Mouse (Mus musculus) olfactory bulb, adult 2 months (tissue): ENCODE measurements around the gene Dus3l. TPM values are rescaled to one million over a fixed set of nuclear protein-coding genes. Genes with fewer than 3 reads are reported as not detected.

Source experiments
- H3K27ac ChIP-seq: fragments of 200-500 bp; 2 replicates; pipeline ENCODE4 v1.5.1; 2012; ENCODE audit warnings: low read depth, low read length; ENCODE audit not compliant: insufficient read depth
- H3K4me1 ChIP-seq: fragments of 200-500 bp; 2 replicates; pipeline ENCODE4 v1.6.1; 2012; ENCODE audit warnings: low read length; ENCODE audit not compliant: control insufficient read depth, insufficient read depth
- H3K4me3 ChIP-seq: fragments of 200-500 bp; 2 replicates; pipeline ENCODE4 v1.5.1; 2012; ENCODE audit warnings: mild to moderate bottlenecking, low read depth, low read length, moderate library complexity; ENCODE audit not compliant: insufficient read depth
- CTCF ChIP-seq: fragments of 200-500 bp; IDR thresholded peaks from 2 replicates; pipeline ENCODE4 v1.5.1; 2012; ENCODE audit warnings: low read depth, mild to moderate bottlenecking, low read length, moderate library complexity; ENCODE audit not compliant: insufficient read depth
- POLR2A ChIP-seq: fragments of 200-500 bp; IDR thresholded peaks from 2 replicates; pipeline ENCODE4 v1.6.1; 2012; ENCODE audit warnings: mild to moderate bottlenecking, low read depth, low read length, moderate library complexity; ENCODE audit not compliant: insufficient read depth
- WGBS: fragments of 180-500 bp; shearing (Covaris S2); methylation state at CpG from one replicate; pipeline ENCODE4 v1.1.7; 2018; 5-methylcytosine and 5-hydroxymethylcytosine counted together
- polyA plus RNA-seq: library from polyadenylated mRNA; stranded (reverse); fragments of >200 nt; gene quantifications from 2 replicates; pipeline ENCODE4 v1.2.4, GENCODE M21; 2012; ENCODE audit warnings: low replicate concordance; ENCODE audit not compliant: missing spikeins, insufficient read depth, insufficient read length

Gene Dus3l
- polyA plus RNA-seq, 1 experiment = not detected

GRCm38 (mm10) chr17:56805784-56806183, 41.2 kb downstream of the Dus3l start:
- TF ChIP-seq POLR2A = no peak
- TF ChIP-seq CTCF = no peak
- 75% methylated on average over 1 of the region's 1 CpGs for WGBS
- Histone ChIP-seq H3K4me1 (peaks cover 11% of the 10 kb centered on the region), H3K4me3 (no peak overlapping the region), H3K27ac (no peak overlapping the region)

- Histone ChIP-seq H3K4me1 (peaks cover 23% of the 10 kb centered on the region), H3K27ac (no peak overlapping the region), H3K4me3 (no peak overlapping the region)
- TF ChIP-seq POLR2A (no peak), CTCF (peak; percentile 97)
- WGBS = 14% methylated on average over 9 of the region's 9 CpGs
Observed at GRCm38 (mm10) chr17:56808518-56808917, 44.0 kb downstream of the Dus3l start.

GRCm38 (mm10) chr17:56810245-56810644, 45.7 kb downstream of the Dus3l start:
- 20% methylated on average over 3 of the region's 3 CpGs for WGBS
- Histone ChIP-seq H3K4me1 (peaks cover 37% of the 10 kb centered on the region), H3K4me3 (no peak overlapping the region), H3K27ac (peak overlapping the region; percentile 27)
- TF ChIP-seq CTCF (0 out of 2 replicates have a peak, but pooled peaks have one; percentile 0), POLR2A (no peak)

- Histone ChIP-seq H3K4me1 (peaks cover 57% of the 10 kb centered on the region), H3K4me3 (no peak overlapping the region), H3K27ac (peak overlapping the region; percentile 47)
- WGBS = 9% methylated on average over 24 of the region's 24 CpGs
- TF ChIP-seq POLR2A (no peak), CTCF (no peak)
Observed at GRCm38 (mm10) chr17:56814316-56815056, 49.9 kb downstream of the Dus3l start.

GRCm38 (mm10) chr17:56815057-56815345, 50.4 kb downstream of the Dus3l start:
- H3K27ac ChIP-seq = peak overlapping the region; percentile 47
- H3K4me3 ChIP-seq = no peak overlapping the region
- H3K4me1 ChIP-seq = peaks cover 59% of the 10 kb centered on the region
- TF ChIP-seq CTCF (no peak), POLR2A (no peak)
- 49% methylated on average over 3 of the region's 3 CpGs for WGBS

GRCm38 (mm10) chr17:56818067-56818636, 53.6 kb downstream of the Dus3l start:
- H3K27ac ChIP-seq = no peak overlapping the region
- 42% methylated on average over 11 of the region's 11 CpGs for WGBS
- no peak overlapping the region for H3K4me3 ChIP-seq
- peaks cover 44% of the 10 kb centered on the region for H3K4me1 ChIP-seq
- TF ChIP-seq CTCF (no peak), POLR2A (no peak)

GRCm38 (mm10) chr17:56819032-56819545, 54.5 kb downstream of the Dus3l start:
- WGBS = 56% methylated on average over 6 of the region's 6 CpGs
- Histone ChIP-seq H3K4me1 (peaks cover 38% of the 10 kb centered on the region), H3K27ac (no peak overlapping the region), H3K4me3 (no peak overlapping the region)
- TF ChIP-seq POLR2A (no peak), CTCF (no peak)

Other genes with a start within 250 kb of the Dus3l start
- gene Gm20219, start 210.4 kb upstream of the Dus3l start, polyA plus RNA-seq = not detected in 2 replicates
- gene Safb2, start 180.2 kb upstream of the Dus3l start, polyA plus RNA-seq = 339 TPM in 1 of 2 replicates, not detected in the other
- gene Safb, start 179.9 kb upstream of the Dus3l start, polyA plus RNA-seq = 696 TPM in 1 of 2 replicates, not detected in the other
- gene 2410015M20Rik, start 155.0 kb upstream of the Dus3l start, polyA plus RNA-seq = not detected in 2 replicates
- gene Rpl36, start 151.3 kb upstream of the Dus3l start, polyA plus RNA-seq = not detected in 2 replicates
- gene Lonp1, start 137.9 kb upstream of the Dus3l start, polyA plus RNA-seq = not detected in 2 replicates
- gene Catsperd, start 136.6 kb upstream of the Dus3l start, polyA plus RNA-seq = not detected in 2 replicates
- gene Ranbp3, start 91.5 kb upstream of the Dus3l start, polyA plus RNA-seq = not detected in 2 replicates
- not detected in 2 replicates for gene Ndufa11, start 47.0 kb upstream of the Dus3l start, polyA plus RNA-seq
- not detected in 2 replicates for gene Vmac, start 46.7 kb upstream of the Dus3l start, polyA plus RNA-seq
- gene Nrtn, start 7.2 kb upstream of the Dus3l start, polyA plus RNA-seq = not detected in 2 replicates
- gene Prr22, start 5.5 kb downstream of the Dus3l start, polyA plus RNA-seq = not detected in 2 replicates
- gene Rfx2, start 66.3 kb downstream of the Dus3l start, polyA plus RNA-seq = not detected in 2 replicates
- not detected in 2 replicates for gene Acsbg2, start 109.7 kb downstream of the Dus3l start, polyA plus RNA-seq
- gene 1700061G19Rik, start 110.7 kb downstream of the Dus3l start, polyA plus RNA-seq = not detected in 2 replicates
- not detected in 2 replicates for gene Mllt1, start 170.7 kb downstream of the Dus3l start, polyA plus RNA-seq
- gene Acer1, start 217.4 kb downstream of the Dus3l start, polyA plus RNA-seq = not detected in 2 replicates
- gene Clpp, start 225.5 kb downstream of the Dus3l start, polyA plus RNA-seq = not detected in 2 replicates
- not detected in 2 replicates for gene Alkbh7, start 232.6 kb downstream of the Dus3l start, polyA plus RNA-seq
- not detected in 2 replicates for gene Pspn, start 235.3 kb downstream of the Dus3l start, polyA plus RNA-seq
- not detected in 2 replicates for gene Gtf2f1, start 246.5 kb downstream of the Dus3l start, polyA plus RNA-seq
- not detected in 2 replicates for gene Gm17949, start 246.7 kb downstream of the Dus3l start, polyA plus RNA-seq